Comparison of ENCODE assay signal across 8 mouse cellular contexts in the genomic region with DNA sequence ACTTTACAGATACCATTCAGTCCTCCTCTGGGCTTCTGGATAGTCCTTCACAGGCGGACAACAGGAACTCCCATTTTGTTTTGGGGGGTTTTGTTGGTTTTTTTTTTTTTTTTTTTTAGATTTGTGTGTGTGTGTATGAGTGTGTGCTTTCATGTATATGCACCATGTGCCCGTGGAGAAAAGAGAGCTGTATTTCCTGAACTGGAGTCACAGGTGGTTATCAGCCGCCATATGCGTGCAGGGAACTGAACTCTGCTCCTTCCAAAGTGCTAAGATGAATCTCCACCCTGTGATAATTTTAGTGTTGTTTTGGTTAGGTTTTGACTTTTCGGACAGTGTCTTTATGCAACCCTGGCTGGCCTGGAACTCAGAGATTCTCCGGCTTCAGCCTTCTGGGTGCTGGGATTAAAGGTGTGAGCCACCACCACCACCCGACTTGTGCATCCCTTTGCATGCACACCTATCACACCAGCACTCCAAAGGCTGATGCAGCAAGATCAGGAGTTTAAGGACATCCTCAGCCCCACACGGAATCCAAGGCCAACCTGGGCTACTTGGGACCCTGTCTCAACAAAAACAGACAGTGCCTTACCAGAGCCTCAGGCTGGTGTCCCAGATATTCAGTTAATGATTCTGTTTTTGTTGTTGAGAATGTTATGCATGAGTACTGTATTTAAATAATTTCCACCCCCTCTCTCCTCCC. TPM values are rescaled to one million over a fixed set of nuclear protein-coding genes. Genes with fewer than 3 reads are reported as not detected.
A peak's percentile ranks its signal among the peaks of the same experiment; 100 is the strongest.
DNase-seq lines count a peak whose midpoint lies in the region; ATAC-seq lines count a peak whose summit lies in the region.

No protein-coding gene starts in this region.

- 72% methylated on average over 8 of the region's 8 CpGs for WGBS in forebrain, embryonic 14.5 days
- WGBS in limb, embryonic 13.5 days = 74% methylated on average over 8 of the region's 8 CpGs
- 64% methylated on average over 8 of the region's 8 CpGs for WGBS in stomach, embryonic 14.5 days

- no peaks in the 10 kb centered on the region for H3K27me3 ChIP-seq in megakaryocyte, embryonic 14.5 days (replicated peaks)
- H3K27me3 ChIP-seq in forebrain, embryonic 14.5 days (replicated peaks; ENCODE audit: control insufficient read depth, insufficient read depth, low read length) = no peaks in the 10 kb centered on the region
- no peaks in the 10 kb centered on the region for H3K27me3 ChIP-seq in limb, embryonic 13.5 days
- H3K27me3 ChIP-seq in stomach, embryonic 14.5 days (ENCODE audit: control insufficient read depth, insufficient read depth, low read length) = no peaks in the 10 kb centered on the region

- H3K9ac ChIP-seq in forebrain, embryonic 14.5 days (ENCODE audit: low read length) = peak overlapping the region; percentile 74
- H3K9ac ChIP-seq in limb, embryonic 13.5 days = peak overlapping the region; percentile 89
- H3K9ac ChIP-seq in stomach, embryonic 14.5 days (replicated peaks; ENCODE audit: low read depth, low read length) = peak overlapping the region; percentile 74

- DNase-seq in forebrain, embryonic 14.5 days (ENCODE audit: low spot score) = no peak
- DNase-seq in gastrocnemius, postnatal 10 days = no peak
- no peak for DNase-seq in frontal cortex, postnatal 14 days (ENCODE audit: low spot score in 2 of 2)
- no peak for DNase-seq in cerebellum, postnatal 36 days

- ATAC-seq in megakaryocyte, adult 5-6 weeks (ENCODE audit: poor library complexity, severe bottlenecking) = no peak
- ATAC-seq in forebrain, embryonic 14.5 days = no peak
- ATAC-seq in limb, embryonic 13.5 days (ENCODE audit: low FRiP score, low read depth) = no peak
- no peak for ATAC-seq in stomach, embryonic 14.5 days (ENCODE audit: insufficient number of reproducible peaks, insufficient read depth, low FRiP score, low read depth)

- peak overlapping the region; percentile 98 for H3K4me2 ChIP-seq in forebrain, embryonic 14.5 days (ENCODE audit: low read length)
- H3K4me2 ChIP-seq in limb, embryonic 13.5 days (replicated peaks) = peak overlapping the region; percentile 84
- peak overlapping the region; percentile 69 for H3K4me2 ChIP-seq in stomach, embryonic 14.5 days (replicated peaks; ENCODE audit: low read depth, low read length)

- H3K4me3 ChIP-seq in megakaryocyte, embryonic 14.5 days (replicated peaks) = peak overlapping the region; percentile 95
- peak overlapping the region; percentile 59 for H3K4me3 ChIP-seq in forebrain, embryonic 14.5 days (ENCODE audit: low read depth, low read length)
- peak overlapping the region; percentile 70 for H3K4me3 ChIP-seq in limb, embryonic 13.5 days
- peak overlapping the region; percentile 81 for H3K4me3 ChIP-seq in stomach, embryonic 14.5 days (ENCODE audit: low read depth, low read length)

- H3K9me3 ChIP-seq in megakaryocyte, embryonic 14.5 days = no peaks in the 10 kb centered on the region
- H3K9me3 ChIP-seq in forebrain, embryonic 14.5 days (replicated peaks; ENCODE audit: control insufficient read depth, low read length) = no peaks in the 10 kb centered on the region
- no peaks in the 10 kb centered on the region for H3K9me3 ChIP-seq in limb, embryonic 13.5 days
- no peaks in the 10 kb centered on the region for H3K9me3 ChIP-seq in stomach, embryonic 14.5 days (ENCODE audit: control insufficient read depth, low read depth, low read length)

- no peak overlapping the region for H3K27ac ChIP-seq in forebrain, embryonic 14.5 days (ENCODE audit: low read depth, low read length)
- no peak overlapping the region for H3K27ac ChIP-seq in limb, embryonic 13.5 days
- H3K27ac ChIP-seq in stomach, embryonic 14.5 days (ENCODE audit: low read length) = no peak overlapping the region

- H3K36me3 ChIP-seq in megakaryocyte, embryonic 14.5 days (replicated peaks; ENCODE audit: low read length) = peaks cover 29% of the 10 kb centered on the region
- H3K36me3 ChIP-seq in forebrain, embryonic 14.5 days (ENCODE audit: control insufficient read depth, insufficient read depth, low read length) = peaks cover 12% of the 10 kb centered on the region
- peaks cover 14% of the 10 kb centered on the region for H3K36me3 ChIP-seq in limb, embryonic 13.5 days
- 0 out of 2 replicates have a peak, but pooled peaks cover 3% of the 10 kb centered on the region for H3K36me3 ChIP-seq in stomach, embryonic 14.5 days (ENCODE audit: control insufficient read depth, insufficient read depth, low read length)

- peaks cover 69% of the 10 kb centered on the region for H3K4me1 ChIP-seq in megakaryocyte, embryonic 14.5 days
- peaks cover 15% of the 10 kb centered on the region for H3K4me1 ChIP-seq in forebrain, embryonic 14.5 days (ENCODE audit: control insufficient read depth, insufficient read depth, low read length)
- H3K4me1 ChIP-seq in limb, embryonic 13.5 days = peaks cover 31% of the 10 kb centered on the region
- peaks cover 15% of the 10 kb centered on the region for H3K4me1 ChIP-seq in stomach, embryonic 14.5 days (ENCODE audit: control insufficient read depth, insufficient read depth, low read length)

RNA-seq across cellular contexts. Expression of a gene that starts 1.4 kb away (rescaled TPM):
- 129 and 181 TPM in 2 replicates for polyA plus RNA-seq in megakaryocyte, embryonic 14.5 days (2012; ENCODE audit: insufficient read depth, low replicate concordance)
- total RNA-seq in megakaryocyte, adult 5-6 weeks (2015) = 182 and 183 TPM in 2 replicates
- total RNA-seq in megakaryocyte, adult 5-6 weeks (2017) = 110 and 120 TPM in 2 replicates
- 508 and 541 TPM in 2 replicates for polyA plus RNA-seq in forebrain, embryonic 14.5 days (2014; fragmentation: Nextera tagmentation; extraction: Ambion mirVana)
- polyA plus RNA-seq in limb, embryonic 13.5 days (2015; fragmentation: Nextera tagmentation; extraction: Ambion mirVana) = 387 and 396 TPM in 2 replicates
- polyA plus RNA-seq in stomach, embryonic 14.5 days (2014; fragmentation: Nextera tagmentation; extraction: Ambion mirVana) = 388 and 401 TPM in 2 replicates
- 100 to 1,000 TPM; 406 to 464 TPM for total RNA-seq in gastrocnemius, postnatal 10 days (2021)

RNA-seq across cellular contexts. Expression of a gene that starts 24.3 kb away (rescaled TPM):
- 373 and 691 TPM in 2 replicates for polyA plus RNA-seq in megakaryocyte, embryonic 14.5 days (2012; ENCODE audit: insufficient read depth, low replicate concordance)
- total RNA-seq in megakaryocyte, adult 5-6 weeks (2015) = 25.1 and 29.7 TPM in 2 replicates
- 37.2 and 43.5 TPM in 2 replicates for total RNA-seq in megakaryocyte, adult 5-6 weeks (2017)
- polyA plus RNA-seq in forebrain, embryonic 14.5 days (2014; fragmentation: Nextera tagmentation; extraction: Ambion mirVana) = 79.9 and 110 TPM in 2 replicates
- polyA plus RNA-seq in limb, embryonic 13.5 days (2015; fragmentation: Nextera tagmentation; extraction: Ambion mirVana) = 37.4 and 41.8 TPM in 2 replicates
- 36.0 and 37.1 TPM in 2 replicates for polyA plus RNA-seq in stomach, embryonic 14.5 days (2014; fragmentation: Nextera tagmentation; extraction: Ambion mirVana)
- 10 to 100 TPM; 19.1 to 25.9 TPM for total RNA-seq in gastrocnemius, postnatal 10 days (2021)

RNA-seq across cellular contexts. Expression of a gene that starts 47.9 kb away (rescaled TPM):
- polyA plus RNA-seq in megakaryocyte, embryonic 14.5 days (2012; ENCODE audit: insufficient read depth, low replicate concordance) = not detected in 2 replicates
- not detected in 2 replicates for total RNA-seq in megakaryocyte, adult 5-6 weeks (2015)
- not detected in 2 replicates for total RNA-seq in megakaryocyte, adult 5-6 weeks (2017)
- 255 and 287 TPM in 2 replicates for polyA plus RNA-seq in forebrain, embryonic 14.5 days (2014; fragmentation: Nextera tagmentation; extraction: Ambion mirVana)
- polyA plus RNA-seq in limb, embryonic 13.5 days (2015; fragmentation: Nextera tagmentation; extraction: Ambion mirVana) = 757 and 803 TPM in 2 replicates
- polyA plus RNA-seq in stomach, embryonic 14.5 days (2014; fragmentation: Nextera tagmentation; extraction: Ambion mirVana) = 633 and 721 TPM in 2 replicates
- total RNA-seq in gastrocnemius, postnatal 10 days (2021) = 10 to 100 TPM; 79.1 to 88.6 TPM

RNA-seq across cellular contexts. Expression of a gene that starts 56.2 kb away (rescaled TPM):
- 3.3 and 3.8 TPM in 2 replicates for polyA plus RNA-seq in megakaryocyte, embryonic 14.5 days (2012; ENCODE audit: insufficient read depth, low replicate concordance)
- total RNA-seq in megakaryocyte, adult 5-6 weeks (2015) = 53.2 and 54.0 TPM in 2 replicates
- total RNA-seq in megakaryocyte, adult 5-6 weeks (2017) = 53.5 and 56.7 TPM in 2 replicates
- polyA plus RNA-seq in forebrain, embryonic 14.5 days (2014; fragmentation: Nextera tagmentation; extraction: Ambion mirVana) = 0.27 and 0.31 TPM in 2 replicates
- 1.2 and 1.3 TPM in 2 replicates for polyA plus RNA-seq in limb, embryonic 13.5 days (2015; fragmentation: Nextera tagmentation; extraction: Ambion mirVana)
- polyA plus RNA-seq in stomach, embryonic 14.5 days (2014; fragmentation: Nextera tagmentation; extraction: Ambion mirVana) = 0.88 and 1.5 TPM in 2 replicates
- 100 to 1,000 TPM in 1 of 2 experiments, 10 to 100 TPM in 1; 96.8 to 105 TPM for total RNA-seq in gastrocnemius, postnatal 10 days (2021)

Comparison
In these comparisons a context has a peak if more than half of its experiments do, and no peak if none do; other contexts are left out.
1. RNA of a gene that starts 47.9 kb away (polyA plus RNA-seq): 757 to 803 TPM in limb, embryonic 13.5 days, 633 to 721 TPM in stomach, embryonic 14.5 days and 255 to 287 TPM in forebrain, embryonic 14.5 days; not detected in megakaryocyte, embryonic 14.5 days; every median in the first group is over 100 times any median in the second.
2. Peak in every context shown above with its lines, with median percentiles within 50 percentile points of each other: H3K4me3 ChIP-seq, H3K4me2 ChIP-seq and H3K9ac ChIP-seq.